Mouse (Mus musculus) embryonic facial prominence, embryonic 14.5 days (tissue): ENCODE data around the gene Hnrnpa2b1. TPM values are rescaled to one million over a fixed set of nuclear protein-coding genes. Genes with fewer than 3 reads are reported as not detected.

ENCODE experiments used
- ATAC-seq: fragments of 200-750 bp; cut with Nextera tagmentation; 2 replicates; pipeline ENCODE4 v1.8.0; 2017; ENCODE audit warnings: low read depth, moderate number of reproducible peaks, moderate TSS enrichment
- DNase-seq: peaks from one replicate; pipeline ENCODE4 v3.0.0-alpha.2; 2015; ENCODE audit warnings: low spot score
- H3K27ac ChIP-seq: fragments of 300-500 bp; sonication (generic); replicated peaks from 2 replicates; pipeline ENCODE4 v1.5.1; 2014; ENCODE audit warnings: low read depth, mild to moderate bottlenecking, low read length, moderate library complexity
- H3K27me3 ChIP-seq: fragments of 300-500 bp; sonication (generic); replicated peaks from 2 replicates; pipeline ENCODE4 v1.6.1; 2014; ENCODE audit warnings: low read length; ENCODE audit not compliant: control insufficient read depth, insufficient read depth
- H3K36me3 ChIP-seq: fragments of 300-500 bp; sonication (generic); 2 replicates; pipeline ENCODE4 v1.6.1; 2014; ENCODE audit warnings: low read length, mixed read lengths; ENCODE audit not compliant: control insufficient read depth, insufficient read depth
- H3K4me1 ChIP-seq: fragments of 300-500 bp; sonication (generic); 2 replicates; pipeline ENCODE4 v1.6.1; 2014; ENCODE audit warnings: antibody characterized with exemption, low read length; ENCODE audit not compliant: control insufficient read depth, insufficient read depth
- H3K4me2 ChIP-seq: fragments of 300-500 bp; sonication (generic); 2 replicates; pipeline ENCODE4 v1.6.1; 2014; ENCODE audit warnings: low read depth, mild to moderate bottlenecking, low read length, moderate library complexity, mixed read lengths
- H3K4me3 ChIP-seq: fragments of 300-500 bp; sonication (generic); 2 replicates; pipeline ENCODE4 v1.5.1; 2014; ENCODE audit warnings: low read depth, mild to moderate bottlenecking, low read length
- H3K9ac ChIP-seq: fragments of 300-500 bp; sonication (generic); 2 replicates; pipeline ENCODE4 v1.6.1; 2014; ENCODE audit warnings: low read depth, mild to moderate bottlenecking, low read length, moderate library complexity, mixed read lengths
- H3K9me3 ChIP-seq: fragments of 300-500 bp; sonication (generic); 2 replicates; pipeline ENCODE4 v1.6.1; 2016; ENCODE audit warnings: low read length; ENCODE audit not compliant: control insufficient read depth
- WGBS: fragments of 180-500 bp; shearing (Covaris S2); extraction: QIAGEN DNeasy Blood & Tissue Kit; methylation state at CpG from one replicate; pipeline ENCODE4 v1.1.7; 2014; 5-methylcytosine and 5-hydroxymethylcytosine counted together
- polyA plus RNA-seq: library from polyadenylated mRNA; unstranded; fragments of >200 nt; fragmentation: Nextera tagmentation; extraction: Ambion mirVana; gene quantifications from 2 replicates; pipeline ENCODE4 v1.2.1, GENCODE M21; 2014

The Hnrnpa2b1 gene
- polyA plus RNA-seq = 930 and 1,017 TPM in 2 replicates

DNA sequence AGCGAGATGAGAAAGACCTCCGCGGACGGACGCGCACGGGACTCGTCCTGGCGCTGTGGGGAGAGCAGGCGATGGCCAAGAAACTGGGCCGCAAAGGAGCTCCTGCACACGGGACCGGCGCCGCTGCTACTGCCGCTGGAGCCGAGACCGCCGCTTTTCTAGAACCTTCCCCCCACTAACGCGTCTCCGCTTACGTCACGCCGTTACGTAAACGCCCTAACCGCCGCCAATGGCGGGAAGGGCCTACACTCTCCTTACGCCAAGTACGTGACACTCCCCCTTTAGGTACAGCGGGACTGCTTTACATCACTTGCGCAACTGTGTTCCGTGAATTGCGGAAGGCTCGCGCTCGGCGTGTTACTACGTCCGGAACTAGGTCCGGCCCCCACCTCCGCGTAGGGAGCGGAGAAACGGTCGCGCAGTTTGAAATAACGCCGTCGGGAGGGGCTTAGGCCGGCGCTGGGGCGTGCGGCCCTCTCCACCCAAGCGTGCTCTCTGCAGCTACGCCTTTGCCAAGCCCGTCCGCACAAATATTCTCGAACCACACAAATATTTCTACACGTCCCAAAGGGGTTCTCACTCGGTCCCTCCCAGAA is at the start of gene Hnrnpa2b1:
Hnrnpa2b1 (minus strand) TSS at position 180 of the 596 bp plus-strand sequence.
- H3K27me3 ChIP-seq = no peaks in the 10 kb centered on the region
- peak within 1 kb of the TSS; percentile 100 for H3K9ac ChIP-seq
- WGBS = 0% methylated on average over 45 of the region's 63 CpGs
- peaks cover 49% of the 10 kb centered on the region for H3K36me3 ChIP-seq
- peaks cover 30% of the 10 kb centered on the region for H3K4me1 ChIP-seq
- peak; percentile 100 for DNase-seq
- ATAC-seq = peak; percentile 92
- peak within 1 kb of the TSS; percentile 75 for H3K4me2 ChIP-seq
- no peaks in the 10 kb centered on the region for H3K9me3 ChIP-seq
- H3K27ac ChIP-seq = peak within 1 kb of the TSS; percentile 100
- peak within 1 kb of the TSS; percentile 100 for H3K4me3 ChIP-seq

DNA sequence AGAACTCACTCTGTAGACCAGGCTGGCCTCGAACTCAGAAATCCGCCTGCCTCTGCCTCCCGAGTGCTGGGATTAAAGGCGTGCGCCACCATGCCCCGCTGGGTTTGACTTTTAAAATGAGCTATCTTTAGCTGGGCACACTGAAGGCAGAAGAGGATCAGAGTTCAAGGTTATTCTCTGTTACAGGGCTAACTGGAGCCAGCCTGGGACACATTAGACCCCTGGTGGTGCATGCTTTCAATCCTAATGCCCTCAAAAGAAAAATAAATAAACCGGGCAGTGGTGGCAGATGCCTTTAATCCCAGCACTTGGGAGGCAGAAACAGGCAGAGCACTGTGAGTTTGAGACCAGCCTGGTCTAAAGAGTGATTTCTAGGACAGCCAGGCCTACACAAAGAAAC is 45.2 kb upstream of the Hnrnpa2b1 start:
- peaks cover 9% of the 10 kb centered on the region for H3K9me3 ChIP-seq
- no peak overlapping the region for H3K27ac ChIP-seq
- no peaks in the 10 kb centered on the region for H3K27me3 ChIP-seq
- 90% methylated on average over 7 of the region's 7 CpGs for WGBS
- no peak overlapping the region for H3K9ac ChIP-seq
- no peak overlapping the region for H3K4me3 ChIP-seq
- no peaks in the 10 kb centered on the region for H3K4me1 ChIP-seq
- no peaks in the 10 kb centered on the region for H3K36me3 ChIP-seq
- H3K4me2 ChIP-seq = no peak overlapping the region
- DNase-seq = no peak
- ATAC-seq = no peak

DNA sequence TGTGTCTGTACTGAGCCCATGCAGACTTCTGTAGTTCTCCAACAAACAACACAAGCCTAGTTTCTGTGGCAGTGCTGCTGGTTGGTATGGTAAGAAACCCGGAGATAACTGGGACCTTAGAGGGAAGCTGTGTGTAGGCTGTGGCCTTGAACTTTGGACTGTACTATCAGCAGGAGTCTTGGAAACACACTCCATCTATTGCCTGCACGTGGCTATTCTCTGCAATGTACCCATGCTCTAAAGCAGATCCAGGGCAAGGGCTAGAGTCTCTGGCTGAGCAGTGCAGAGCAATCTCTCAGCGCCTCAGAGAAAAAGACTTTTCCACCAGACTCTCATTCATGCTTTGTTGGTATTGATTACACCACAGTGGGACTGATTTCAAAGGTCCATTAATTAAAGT is 44.1 kb upstream of the Hnrnpa2b1 start:
- Histone ChIP-seq H3K36me3 (no peaks in the 10 kb centered on the region), H3K4me3 (no peak overlapping the region), H3K4me1 (no peaks in the 10 kb centered on the region), H3K9me3 (peaks cover 9% of the 10 kb centered on the region), H3K27me3 (no peaks in the 10 kb centered on the region), H3K4me2 (no peak overlapping the region), H3K27ac (no peak overlapping the region), H3K9ac (no peak overlapping the region)
- WGBS = 70% methylated on average over 3 of the region's 3 CpGs
- no peak for DNase-seq
- ATAC-seq = no peak

DNA sequence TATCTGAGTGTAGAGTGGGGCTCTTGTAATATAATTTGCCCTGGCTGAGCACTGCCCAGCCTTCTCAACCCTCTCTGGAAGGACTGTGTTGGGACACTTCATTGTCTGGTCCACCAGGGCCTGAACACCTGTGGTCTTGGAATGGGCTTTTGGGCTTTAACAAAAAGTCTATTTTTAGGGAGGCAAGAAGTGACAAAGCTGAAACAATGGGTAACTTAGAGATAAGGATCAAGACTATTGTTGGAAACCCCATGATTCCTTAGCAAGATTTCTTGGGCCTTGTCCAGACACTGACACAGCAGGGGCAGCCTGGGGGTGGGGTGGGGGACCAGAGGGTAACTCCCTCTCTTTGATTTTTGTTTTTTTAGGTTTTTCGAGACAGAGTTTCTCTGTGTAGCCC is 41.3 kb upstream of the Hnrnpa2b1 start:
- H3K9ac ChIP-seq = no peak overlapping the region
- no peaks in the 10 kb centered on the region for H3K27me3 ChIP-seq
- H3K4me1 ChIP-seq = no peaks in the 10 kb centered on the region
- H3K36me3 ChIP-seq = no peaks in the 10 kb centered on the region
- no peaks in the 10 kb centered on the region for H3K9me3 ChIP-seq
- DNase-seq = no peak
- no peak for ATAC-seq
- WGBS = 65% methylated on average over 1 of the region's 1 CpGs
- H3K27ac ChIP-seq = no peak overlapping the region
- no peak overlapping the region for H3K4me2 ChIP-seq
- H3K4me3 ChIP-seq = no peak overlapping the region

DNA sequence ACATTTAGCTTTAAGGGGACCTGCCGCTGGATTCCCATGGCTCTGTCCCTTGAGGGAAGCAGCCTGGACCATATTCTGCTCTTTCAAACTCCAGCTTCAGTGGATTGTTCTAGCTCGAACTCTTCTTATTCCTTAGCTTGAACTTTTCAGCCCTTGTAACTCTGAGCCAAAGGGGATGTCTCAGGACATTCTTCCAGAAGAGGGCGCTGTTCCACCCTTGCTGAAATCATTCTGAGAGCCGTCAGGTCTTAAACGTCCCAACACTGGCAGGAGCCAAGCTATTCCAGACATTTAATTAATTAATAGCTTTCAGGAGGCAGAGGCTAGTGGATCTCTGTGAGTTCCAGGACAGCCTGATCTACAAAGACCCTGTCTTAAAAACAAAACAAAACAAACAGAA is 40.4 kb upstream of the Hnrnpa2b1 start:
- H3K27ac ChIP-seq = no peak overlapping the region
- ATAC-seq (no peak), DNase-seq (no peak)
- H3K4me2 ChIP-seq = no peak overlapping the region
- no peaks in the 10 kb centered on the region for H3K4me1 ChIP-seq
- no peaks in the 10 kb centered on the region for H3K27me3 ChIP-seq
- 29% methylated on average over 5 of the region's 5 CpGs for WGBS
- no peak overlapping the region for H3K4me3 ChIP-seq
- no peaks in the 10 kb centered on the region for H3K9me3 ChIP-seq
- H3K9ac ChIP-seq = no peak overlapping the region
- H3K36me3 ChIP-seq = no peaks in the 10 kb centered on the region

DNA sequence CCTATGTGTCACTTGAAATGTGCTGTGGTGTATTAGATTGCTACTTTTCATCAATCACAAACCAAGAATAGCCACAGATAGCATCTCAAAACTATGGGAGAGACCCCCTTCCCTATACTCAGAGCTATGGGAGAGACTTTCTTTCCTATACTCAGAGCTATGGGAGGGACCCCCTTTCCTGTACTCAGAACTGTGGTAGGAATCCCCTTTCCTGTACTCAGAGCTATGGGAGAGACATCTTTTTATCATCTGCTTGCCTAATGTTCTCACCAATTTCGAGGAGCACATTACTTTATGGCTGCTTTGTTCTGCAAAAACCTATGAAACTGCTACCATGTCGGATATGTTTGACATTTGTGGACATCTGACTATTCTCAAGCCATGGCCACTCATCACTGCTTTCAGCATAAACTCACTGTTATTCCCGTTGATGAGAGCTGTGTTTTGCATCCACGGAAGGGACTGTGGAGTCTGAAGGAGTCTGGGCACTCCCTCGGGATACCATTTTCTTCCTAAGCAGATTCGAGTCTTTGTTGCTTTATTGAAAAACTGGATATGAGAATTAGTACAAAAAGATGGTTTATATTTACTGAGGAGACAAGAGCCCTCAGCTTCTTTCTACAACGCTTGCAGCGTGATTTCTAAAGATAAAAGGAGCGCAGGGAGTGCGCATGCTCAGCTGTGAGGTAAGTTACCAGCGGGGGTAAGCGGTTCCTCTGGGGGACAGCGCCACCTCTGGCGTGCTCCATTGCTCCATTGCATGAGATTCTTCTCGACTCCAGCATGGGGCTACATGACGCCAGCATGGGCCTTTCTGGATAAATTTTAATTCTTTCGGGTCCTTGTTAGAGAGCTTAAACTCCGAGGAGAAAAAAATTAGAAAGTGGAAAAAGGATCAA is 39.3 kb upstream of the Hnrnpa2b1 start:
- DNase-seq = peak; percentile 85

DNA sequence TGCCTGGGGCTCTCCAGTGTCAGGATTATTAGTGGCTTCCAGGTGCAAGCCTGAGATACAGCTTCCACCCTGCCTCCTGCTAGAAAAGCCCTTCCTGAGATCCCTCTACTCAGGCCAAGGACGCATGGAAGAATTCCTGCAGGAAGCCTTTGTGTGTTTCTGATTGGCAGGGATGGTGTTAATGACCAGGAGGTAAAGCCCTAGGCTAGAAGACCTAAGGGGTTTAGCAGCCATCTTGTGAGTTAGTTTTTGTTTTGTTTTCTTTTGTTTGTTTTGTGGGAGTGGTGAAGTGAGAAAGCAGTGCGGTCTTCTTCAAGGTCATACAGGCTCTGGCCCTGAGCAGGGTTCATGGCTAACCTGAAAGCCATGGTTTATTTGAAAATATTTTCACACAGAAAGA is 37.9 kb upstream of the Hnrnpa2b1 start:
- 68% methylated on average over 2 of the region's 2 CpGs for WGBS
- Histone ChIP-seq H3K4me2 (no peak overlapping the region), H3K4me1 (no peaks in the 10 kb centered on the region), H3K36me3 (no peaks in the 10 kb centered on the region), H3K27me3 (no peaks in the 10 kb centered on the region), H3K4me3 (no peak overlapping the region), H3K9me3 (no peaks in the 10 kb centered on the region), H3K9ac (no peak overlapping the region), H3K27ac (no peak overlapping the region)
- ATAC-seq (no peak), DNase-seq (no peak)

More for the DNA sequence above, 39.3 kb upstream of the Hnrnpa2b1 start:
- WGBS = 29% methylated on average over 18 of the region's 18 CpGs
- Histone ChIP-seq H3K27ac (no peak overlapping the region), H3K4me1 (no peaks in the 10 kb centered on the region), H3K4me2 (peak overlapping the region; percentile 55), H3K36me3 (no peaks in the 10 kb centered on the region), H3K27me3 (no peaks in the 10 kb centered on the region), H3K4me3 (peak overlapping the region; percentile 31), H3K9me3 (no peaks in the 10 kb centered on the region), H3K9ac (peak overlapping the region; percentile 59)
- peak; percentile 75; the same call in 1 of the 2 replicates for ATAC-seq

DNA sequence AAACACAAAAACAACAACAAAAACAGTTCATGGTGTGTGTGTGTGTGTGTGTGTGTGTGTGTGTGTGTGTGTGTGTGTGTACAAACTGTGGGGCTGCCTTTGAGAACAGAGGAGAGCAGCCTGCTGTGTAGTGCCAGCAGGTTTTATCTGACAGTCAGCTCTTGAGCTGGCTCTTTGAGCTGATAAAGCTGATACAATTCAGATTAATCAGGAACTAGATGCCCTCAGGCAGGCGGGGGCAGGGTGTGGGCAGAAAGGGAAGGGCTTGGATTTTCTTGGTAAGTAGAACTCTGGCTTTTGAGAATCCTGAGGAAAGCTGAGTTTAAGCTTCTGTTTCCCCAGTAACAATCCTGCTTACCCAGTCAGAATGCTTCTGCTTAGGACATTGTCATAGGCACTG is 36.0 kb upstream of the Hnrnpa2b1 start:
- Histone ChIP-seq H3K27me3 (no peaks in the 10 kb centered on the region), H3K27ac (no peak overlapping the region), H3K4me1 (no peaks in the 10 kb centered on the region), H3K9me3 (no peaks in the 10 kb centered on the region), H3K4me3 (no peak overlapping the region), H3K9ac (no peak overlapping the region), H3K36me3 (no peaks in the 10 kb centered on the region), H3K4me2 (no peak overlapping the region)
- 60% methylated on average over 1 of the region's 1 CpGs for WGBS
- no peak for ATAC-seq
- DNase-seq = no peak
